Mouse (Mus musculus) neural tube, embryonic 11.5 days (tissue): ENCODE results near the gene Olfr1489. TPM values are rescaled to one million over a fixed set of nuclear protein-coding genes. Genes with fewer than 3 reads are reported as not detected.
"Not testable (repeated sequence)": the region's sequence is repeated elsewhere in the genome, so short reads cannot be mapped to it uniquely, and the experiment has no call there.

ENCODE experiments used
- ATAC-seq: fragments of 200-750 bp; cut with Nextera tagmentation; 2 replicates; pipeline ENCODE4 v1.8.0; 2017; ENCODE audit warnings: moderate number of reproducible peaks, mild to moderate bottlenecking, moderate TSS enrichment, moderate library complexity; ENCODE audit not compliant: insufficient read depth, low FRiP score, low TSS enrichment
- DNase-seq: peaks from one replicate; pipeline ENCODE4 v3.0.0-alpha.2; 2015; ENCODE audit warnings: low spot score
- H3K27ac ChIP-seq: fragments of 300-500 bp; sonication (generic); 2 replicates; pipeline ENCODE4 v1.5.1; 2014; ENCODE audit warnings: low read depth, mild to moderate bottlenecking, low read length
- H3K27me3 ChIP-seq: fragments of 300-500 bp; sonication (generic); 2 replicates; pipeline ENCODE4 v1.6.1; 2014; ENCODE audit warnings: mild to moderate bottlenecking, low read length, mixed read lengths; ENCODE audit not compliant: control insufficient read depth, insufficient read depth
- H3K36me3 ChIP-seq: fragments of 300-500 bp; sonication (generic); 2 replicates; pipeline ENCODE4 v1.6.1; 2014; ENCODE audit warnings: mild to moderate bottlenecking, low read length, moderate library complexity, mixed read lengths; ENCODE audit not compliant: control insufficient read depth, insufficient read depth
- H3K4me1 ChIP-seq: fragments of 300-500 bp; sonication (generic); 2 replicates; pipeline ENCODE4 v1.6.1; 2014; ENCODE audit warnings: low read length, mixed read lengths; ENCODE audit not compliant: control insufficient read depth, insufficient read depth
- H3K4me2 ChIP-seq: fragments of 300-500 bp; sonication (generic); 2 replicates; pipeline ENCODE4 v1.6.1; 2014; ENCODE audit warnings: low read depth, mild to moderate bottlenecking, moderate library complexity
- H3K4me3 ChIP-seq: fragments of 300-500 bp; sonication (generic); 2 replicates; pipeline ENCODE4 v1.5.1; 2014; ENCODE audit warnings: low read depth, low read length
- H3K9ac ChIP-seq: fragments of 300-500 bp; sonication (generic); 2 replicates; pipeline ENCODE4 v1.6.1; 2014; ENCODE audit warnings: mild to moderate bottlenecking, low read length
- H3K9me3 ChIP-seq: fragments of 300-500 bp; sonication (generic); 2 replicates; pipeline ENCODE4 v1.6.1; 2016; ENCODE audit warnings: low read length; ENCODE audit not compliant: control insufficient read depth
- WGBS: fragments of 180-500 bp; shearing (Covaris S2); extraction: QIAGEN DNeasy Blood & Tissue Kit; methylation state at CpG from one replicate; pipeline ENCODE4 v1.1.7; 2014; 5-methylcytosine and 5-hydroxymethylcytosine counted together
- microRNA-seq: library from miRNA; unstranded; fragments of <30 nt; microRNA quantifications from one replicate; pipeline ENCODE4, GENCODE M21; 2016
- polyA plus RNA-seq: library from polyadenylated mRNA; unstranded; fragments of >200 nt; fragmentation: Nextera tagmentation; extraction: Ambion mirVana; gene quantifications from 2 replicates; pipeline ENCODE4 v1.2.1, GENCODE M21; 2014

Olfr1489 gene
- not detected in 2 replicates for polyA plus RNA-seq

DNA sequence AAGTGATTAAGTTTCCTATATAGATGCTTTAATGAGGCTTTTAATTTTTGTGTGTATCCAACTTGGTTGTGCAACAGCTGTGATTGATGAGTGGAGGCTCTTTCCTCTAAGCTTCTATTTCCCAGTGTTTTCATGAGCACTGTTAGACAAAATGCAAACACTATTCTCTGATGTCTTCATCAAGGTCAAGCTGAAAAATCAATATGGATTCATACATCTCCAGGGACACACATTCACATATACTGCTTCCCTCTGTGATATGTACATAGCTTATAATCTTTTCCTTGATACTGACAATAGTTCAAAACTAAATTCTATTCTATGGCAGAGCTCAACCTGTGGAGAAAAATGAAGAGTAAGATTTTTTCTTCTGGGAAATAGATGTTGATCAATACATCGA lies at the start of gene Olfr1489:
Gene Olfr1489, plus strand, starts transcription at position 301 of the 400 bp plus-strand sequence.
- H3K4me2 ChIP-seq, result no peak within 1 kb of the TSS
- peaks cover 5% of the 10 kb centered on the region; the same call in 1 of the 2 replicates for H3K9me3 ChIP-seq
- no peak within 1 kb of the TSS for H3K27ac ChIP-seq
- H3K36me3 ChIP-seq, result no peaks in the 10 kb centered on the region
- no peak within 1 kb of the TSS for H3K4me3 ChIP-seq
- no peak for DNase-seq
- H3K9ac ChIP-seq, result no peak within 1 kb of the TSS
- no peaks in the 10 kb centered on the region for H3K4me1 ChIP-seq
- H3K27me3 ChIP-seq, result no peaks in the 10 kb centered on the region
- no peak for ATAC-seq
- WGBS, result 86% methylated on average over 1 of the region's 1 CpGs

DNA sequence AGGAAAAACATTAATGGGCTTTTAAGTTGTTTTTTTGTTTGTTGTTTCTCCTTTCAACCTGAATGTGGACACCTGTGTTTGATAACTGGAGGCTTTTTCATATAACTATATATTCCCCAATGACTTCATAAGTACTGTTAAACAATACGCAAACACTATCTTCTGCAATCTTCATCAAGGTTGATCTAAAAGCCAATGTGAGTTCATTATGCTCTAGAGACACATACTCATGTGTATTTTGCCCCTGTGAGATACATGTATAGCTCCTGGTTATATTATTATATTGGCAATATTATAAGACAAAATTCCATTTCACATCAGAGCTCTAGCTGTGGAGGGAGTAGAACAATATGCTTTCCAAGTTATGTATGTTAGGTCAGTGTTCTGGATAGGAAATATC lies 48.2 kb upstream of the Olfr1489 start, which contains the start of gene Olfr1484:
Gene Olfr1484, plus strand, starts transcription at position 301 of the 400 bp plus-strand sequence.
- ATAC-seq (no peak), DNase-seq (no peak)
- no peak within 1 kb of the TSS for H3K4me3 ChIP-seq
- WGBS, result 89% methylated on average over 1 of the region's 1 CpGs
- no peak within 1 kb of the TSS for H3K27ac ChIP-seq
- no peak within 1 kb of the TSS for H3K4me2 ChIP-seq
- no peaks in the 10 kb centered on the region for H3K27me3 ChIP-seq
- H3K9me3 ChIP-seq, result no peaks in the 10 kb centered on the region
- H3K4me1 ChIP-seq, result no peaks in the 10 kb centered on the region
- no peaks in the 10 kb centered on the region for H3K36me3 ChIP-seq
- no peak within 1 kb of the TSS for H3K9ac ChIP-seq

DNA sequence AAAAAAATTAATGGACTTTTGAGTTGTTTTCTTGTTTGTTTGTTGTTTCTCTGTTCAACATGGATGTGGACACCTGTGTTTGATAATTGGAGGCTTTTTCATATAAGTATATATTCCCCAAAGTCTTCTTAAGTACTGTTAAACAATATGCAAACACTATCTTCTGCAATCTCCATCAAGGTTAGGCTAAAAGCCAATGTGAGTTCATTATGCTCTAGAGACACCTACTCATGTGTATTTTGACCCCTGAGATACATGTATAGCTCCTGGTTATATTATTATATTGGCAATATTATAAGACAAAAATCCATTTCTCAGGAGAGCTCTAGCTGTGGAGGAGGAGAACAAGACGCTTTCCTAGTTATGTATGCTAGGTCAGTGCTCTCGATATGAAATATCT lies 14.3 kb upstream of the Olfr1489 start, which contains the start of gene Olfr1487:
Gene Olfr1487, plus strand, starts transcription at position 301 of the 400 bp plus-strand sequence.
- not testable (repeated sequence) for H3K27ac ChIP-seq, H3K4me2 ChIP-seq, DNase-seq, H3K36me3 ChIP-seq, H3K4me1 ChIP-seq, H3K9me3 ChIP-seq, H3K4me3 ChIP-seq, H3K9ac ChIP-seq, H3K27me3 ChIP-seq, ATAC-seq
- 97% methylated on average over 2 of the region's 2 CpGs for WGBS

DNA sequence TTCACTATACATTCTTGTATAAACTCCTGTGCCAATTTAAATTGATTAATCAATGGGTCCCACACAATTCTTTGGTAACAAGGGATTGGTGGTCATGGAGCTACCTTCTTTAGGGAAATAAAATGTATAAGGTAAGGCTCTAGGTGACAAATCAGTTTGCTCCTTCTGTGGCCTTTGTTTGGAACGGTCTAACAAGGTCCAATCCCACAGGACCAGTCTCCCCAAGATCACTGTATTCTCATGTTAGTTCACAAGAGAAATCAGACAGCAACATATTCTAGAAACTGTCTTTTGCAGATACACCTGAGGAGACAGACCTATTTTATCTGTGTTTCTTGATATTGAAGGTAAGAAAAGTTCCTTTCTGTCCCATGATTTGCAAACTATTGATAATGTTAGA lies 19.4 kb downstream of the Olfr1489 start, which contains the start of gene Olfr1490:
Gene Olfr1490, plus strand, starts transcription at position 301 of the 400 bp plus-strand sequence.
- WGBS, result 69% methylated on average over 1 of the region's 1 CpGs
- Histone ChIP-seq H3K36me3 (no peaks in the 10 kb centered on the region), H3K9ac (no peak within 1 kb of the TSS), H3K4me1 (no peaks in the 10 kb centered on the region), H3K4me2 (no peak within 1 kb of the TSS), H3K27me3 (no peaks in the 10 kb centered on the region), H3K9me3 (no peaks in the 10 kb centered on the region; the same call in 1 of the 2 replicates), H3K27ac (no peak within 1 kb of the TSS), H3K4me3 (no peak within 1 kb of the TSS)
- DNase-seq, result no peak
- ATAC-seq, result no peak

Small RNA genes lying within 50 kb of the gene (microRNA-seq; reads per million reads assigned to microRNA genes)
- gene Gm22323 (not detected), gene Gm23931 (not detected)

Other genes with a start within 250 kb of the Olfr1489 start
- gene Olfr1469, start 223.8 kb upstream of the Olfr1489 start, polyA plus RNA-seq, result not detected in 2 replicates
- not detected in 2 replicates for gene Olfr1471, start 188.2 kb upstream of the Olfr1489 start, polyA plus RNA-seq
- not detected in 2 replicates for gene Olfr1472, start 175.5 kb upstream of the Olfr1489 start, polyA plus RNA-seq
- not detected in 2 replicates for gene Olfr1474, start 162.1 kb upstream of the Olfr1489 start, polyA plus RNA-seq
- gene Olfr1475, start 151.4 kb upstream of the Olfr1489 start, polyA plus RNA-seq, result not detected in 2 replicates
- gene Olfr1477, start 131.1 kb upstream of the Olfr1489 start, polyA plus RNA-seq, result not detected in 2 replicates
- not detected in 2 replicates for gene Olfr1480, start 103.7 kb upstream of the Olfr1489 start, polyA plus RNA-seq
- not detected in 2 replicates for gene Olfr1484, start 48.1 kb upstream of the Olfr1489 start, polyA plus RNA-seq
- gene Olfr1487, start 14.2 kb upstream of the Olfr1489 start, polyA plus RNA-seq, result not detected in 2 replicates
- not detected in 2 replicates for gene Olfr1490, start 19.5 kb downstream of the Olfr1489 start, polyA plus RNA-seq
- not detected in 2 replicates for gene Olfr1491, start 65.6 kb downstream of the Olfr1489 start, polyA plus RNA-seq
- not detected in 2 replicates for gene Olfr1493-ps1, start 91.7 kb downstream of the Olfr1489 start, polyA plus RNA-seq
- not detected in 2 replicates for gene Olfr1494, start 108.1 kb downstream of the Olfr1489 start, polyA plus RNA-seq
- not detected in 2 replicates for gene Olfr1495, start 133.0 kb downstream of the Olfr1489 start, polyA plus RNA-seq
- not detected in 2 replicates for gene Olfr1496, start 146.3 kb downstream of the Olfr1489 start, polyA plus RNA-seq
- not detected in 2 replicates for gene Olfr1497, start 166.6 kb downstream of the Olfr1489 start, polyA plus RNA-seq
- not detected in 2 replicates for gene Olfr1499, start 187.8 kb downstream of the Olfr1489 start, polyA plus RNA-seq
- not detected in 2 replicates for gene Olfr1500, start 198.9 kb downstream of the Olfr1489 start, polyA plus RNA-seq
- gene Olfr1501, start 219.1 kb downstream of the Olfr1489 start, polyA plus RNA-seq, result not detected in 2 replicates
- not detected in 2 replicates for gene Olfr1502, start 230.2 kb downstream of the Olfr1489 start, polyA plus RNA-seq